ENCODE assay signal across 1 mouse cellular context in the genomic region with DNA sequence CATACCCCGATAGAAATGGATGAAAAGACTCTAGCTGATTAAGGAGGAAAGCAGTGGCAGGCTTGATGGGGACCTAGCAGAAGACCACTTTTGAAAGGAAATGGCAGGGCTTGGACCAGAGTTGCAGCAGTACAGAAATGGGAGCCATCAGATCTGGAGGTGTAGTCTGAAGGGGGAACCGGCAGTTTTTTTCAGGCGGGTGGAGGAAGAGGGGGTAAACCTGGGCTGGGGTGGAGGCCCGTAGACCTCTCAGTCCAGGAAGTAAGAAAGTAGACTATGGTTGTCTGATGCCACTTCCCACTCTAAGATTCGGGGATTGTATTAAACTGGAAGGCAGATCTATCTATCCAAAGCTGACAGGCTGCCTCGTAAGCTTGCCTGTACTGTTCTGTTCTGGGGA.
TF ChIP-seq lines count a peak whose summit lies in the region.

No protein-coding gene starts in this region.

TF ChIP-seq in MEL, 35 proteins besides CTCF, POLR2A, EP300 and RAD21:
- TF ChIP-seq MYB (IDR thresholded peaks at IDR 0.05; ENCODE audit: low read depth, low read length) = no peak
- peak; percentile 61; the same call in 1 of the 2 replicates for TF ChIP-seq BHLHE40 (IDR thresholded peaks at IDR 0.05; ENCODE audit: borderline replicate concordance, low read depth, low read length)
- no peak for TF ChIP-seq USF2 (IDR thresholded peaks at IDR 0.05; ENCODE audit: borderline replicate concordance in 1 of 2, insufficient read depth in 1 of 2, low read depth in 1 of 2, low read length in 2 of 2)
- TF ChIP-seq TAL1 (IDR thresholded peaks at IDR 0.05; ENCODE audit: low read length) = no peak
